ENCODE assay signal across 8 mouse cellular contexts in the genomic region with DNA sequence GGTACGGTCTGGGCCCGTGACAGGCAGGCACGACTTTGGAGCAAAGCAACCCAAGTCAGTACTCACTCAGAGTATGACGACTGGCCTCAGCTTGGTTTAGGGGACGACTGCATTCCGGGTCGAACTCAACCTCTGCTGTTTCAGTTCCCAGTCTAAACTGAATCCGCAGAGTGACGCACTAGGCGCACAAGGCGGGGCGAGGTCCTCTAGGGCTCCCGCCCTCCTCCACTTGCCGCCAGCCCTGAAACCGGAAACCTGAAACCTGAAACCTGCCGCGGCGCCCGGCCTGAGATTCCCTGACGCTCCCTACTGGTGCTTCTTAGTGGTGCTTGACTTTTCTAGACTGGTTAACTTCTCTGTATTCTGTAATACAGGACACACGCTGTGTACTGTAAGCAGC. TPM values are rescaled to one million over a fixed set of nuclear protein-coding genes. Genes with fewer than 3 reads are reported as not detected.
DNase-seq lines count a peak whose midpoint lies in the region; ATAC-seq lines count a peak whose summit lies in the region.

No protein-coding gene starts in this region.

- peak overlapping the region; percentile 48 for H3K4me2 ChIP-seq in hindbrain, embryonic 11.5 days (replicated peaks; ENCODE audit: low read depth, low read length)

- H3K36me3 ChIP-seq in hindbrain, embryonic 11.5 days (ENCODE audit: control insufficient read depth, insufficient read depth, low read length): no peaks in the 10 kb centered on the region

- H3K9me3 ChIP-seq in hindbrain, embryonic 11.5 days (ENCODE audit: control insufficient read depth, low read length): no peaks in the 10 kb centered on the region

- no peaks in the 10 kb centered on the region for H3K27me3 ChIP-seq in hindbrain, embryonic 11.5 days (ENCODE audit: control insufficient read depth, insufficient read depth, low read length)

- peak; percentile 96 for DNase-seq in Muller cell, postnatal 12 days (ENCODE audit: inconsistent ontology term)
- DNase-seq in cerebellum, adult 9-11 months: peak; percentile 78
- peak; percentile 25 to 70 for DNase-seq in frontal cortex, adult 2 months (ENCODE audit: extremely low spot score in 1 of 2, low spot score in 1 of 2)
- DNase-seq in hindbrain, embryonic 11.5 days (ENCODE audit: low spot score): peak; percentile 90
- DNase-seq in layer of hippocampus, postnatal 10 days (ENCODE audit: low spot score in 2 of 2): peak; percentile 53 to 59
- peak; percentile 95 for DNase-seq in lung, postnatal 10 days
- peak; percentile 89 for DNase-seq in ovary, postnatal 36 days (ENCODE audit: low spot score)
- peak; percentile 91 for DNase-seq in thymus, postnatal 25 days

- no peak overlapping the region for H3K27ac ChIP-seq in hindbrain, embryonic 11.5 days (ENCODE audit: low read depth, low read length)

- ATAC-seq in hindbrain, embryonic 11.5 days (ENCODE audit: low FRiP score): peak; percentile 98

- WGBS in hindbrain, embryonic 11.5 days: under 1% methylated on average over 21 of the region's 21 CpGs

- peak overlapping the region; percentile 34 for H3K4me3 ChIP-seq in hindbrain, embryonic 11.5 days (ENCODE audit: low read depth, low read length)

- no peaks in the 10 kb centered on the region for H3K4me1 ChIP-seq in hindbrain, embryonic 11.5 days (replicated peaks; ENCODE audit: control insufficient read depth, insufficient read depth, low read length)

- H3K9ac ChIP-seq in hindbrain, embryonic 11.5 days (ENCODE audit: low read depth, low read length): peak overlapping the region; percentile 36; the same call in 1 of the 2 replicates

RNA-seq across cellular contexts. Expression of a gene that starts 38.1 kb away (rescaled TPM):
- polyA plus RNA-seq in frontal cortex, adult 2 months (2012; rRNA removed): 7.6 and 9.4 TPM in 2 replicates
- 18.8 and 19.8 TPM in 2 replicates for polyA plus RNA-seq in hindbrain, embryonic 11.5 days (2014; fragmentation: Nextera tagmentation; extraction: Ambion mirVana)
- total RNA-seq in layer of hippocampus, postnatal 10 days (2021): 1 to 10 TPM; 6.1 to 7.8 TPM
